Mouse (Mus musculus) midbrain, embryonic 12.5 days (tissue): ENCODE data around the gene Eri2. TPM values are rescaled to one million over a fixed set of nuclear protein-coding genes. Genes with fewer than 3 reads are reported as not detected.

Source experiments
- ATAC-seq: fragments of 200-750 bp; cut with Nextera tagmentation; 2 replicates; pipeline ENCODE4 v1.8.0; 2017; ENCODE audit warnings: low read depth, moderate TSS enrichment, moderate library complexity; ENCODE audit not compliant: low FRiP score
- H3K27ac ChIP-seq: fragments of 300-500 bp; sonication (generic); replicated peaks from 2 replicates; pipeline ENCODE4 v1.5.1; 2016; ENCODE audit warnings: mild to moderate bottlenecking
- H3K27me3 ChIP-seq: fragments of 300-500 bp; sonication (generic); 2 replicates; pipeline ENCODE4 v1.6.1; 2016; ENCODE audit warnings: mild to moderate bottlenecking
- H3K36me3 ChIP-seq: fragments of 300-500 bp; sonication (generic); 2 replicates; pipeline ENCODE4 v1.6.1; 2016
- H3K4me1 ChIP-seq: fragments of 300-500 bp; sonication (generic); 2 replicates; pipeline ENCODE4 v1.6.1; 2016
- H3K4me2 ChIP-seq: fragments of 300-500 bp; sonication (generic); replicated peaks from 2 replicates; pipeline ENCODE4 v1.6.1; 2016; ENCODE audit warnings: mild to moderate bottlenecking, moderate library complexity
- H3K4me3 ChIP-seq: fragments of 300-500 bp; sonication (generic); 2 replicates; pipeline ENCODE4 v1.5.1; 2016; ENCODE audit warnings: mild to moderate bottlenecking
- H3K9ac ChIP-seq: fragments of 300-500 bp; sonication (generic); replicated peaks from 2 replicates; pipeline ENCODE4 v1.6.1; 2016; ENCODE audit warnings: mild to moderate bottlenecking, moderate library complexity
- H3K9me3 ChIP-seq: fragments of 300-500 bp; sonication (generic); 2 replicates; pipeline ENCODE4 v1.6.1; 2016; ENCODE audit warnings: mild to moderate bottlenecking
- WGBS: fragments of 180-500 bp; shearing (Covaris S2); methylation state at CpG from one replicate; pipeline ENCODE4 v1.1.7; 2016; 5-methylcytosine and 5-hydroxymethylcytosine counted together
- polyA plus RNA-seq: library from polyadenylated mRNA; unstranded; fragments of >200 nt; fragmentation: Nextera tagmentation; extraction: Ambion mirVana; gene quantifications from 2 replicates; pipeline ENCODE4 v1.2.1, GENCODE M21; 2016

The Eri2 gene
- 32.9 and 36.6 TPM in 2 replicates for polyA plus RNA-seq

DNA sequence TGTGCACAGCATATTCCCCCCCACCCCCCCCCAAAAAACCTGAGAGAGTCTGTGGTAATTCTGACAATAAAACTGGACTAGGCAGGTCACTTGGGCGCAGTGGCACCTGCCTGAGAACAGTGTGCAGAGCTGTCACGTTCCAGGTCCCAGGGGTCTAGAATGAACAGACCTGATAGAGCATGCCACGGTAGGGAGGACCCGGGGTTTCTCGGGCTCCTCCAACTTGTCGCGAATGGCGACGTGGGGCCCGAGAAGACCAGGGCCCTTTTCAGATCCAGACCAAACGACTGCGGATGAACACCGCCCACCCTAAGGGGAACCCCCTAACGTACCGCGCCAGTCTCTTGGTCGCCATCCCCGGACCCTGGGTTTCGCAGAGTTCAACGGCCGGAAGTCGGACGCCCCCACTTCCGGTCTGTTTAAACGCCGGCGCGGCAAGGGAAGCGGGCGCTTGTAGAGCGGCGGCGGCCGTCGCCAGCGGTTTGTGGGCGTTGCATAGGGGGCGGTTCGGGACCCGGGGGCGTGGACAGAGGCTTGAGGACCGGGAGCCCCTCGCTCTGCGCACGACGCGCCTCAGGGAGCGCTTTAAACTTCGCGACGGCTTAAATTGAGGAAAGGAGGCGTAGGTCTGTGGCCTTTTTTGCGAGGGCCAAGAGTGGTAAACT, at the start of gene Eri2, which contains the start of gene Rexo5:
Gene Eri2, minus strand, starts transcription at position 473 of the 665 bp plus-strand sequence.
Gene Rexo5, plus strand, starts transcription at position 421 of the 665 bp plus-strand sequence.
- Histone ChIP-seq H3K4me3 (peak within 1 kb of the TSS; percentile 75), H3K27ac (peak within 1 kb of the TSS; percentile 79), H3K9ac (peak within 1 kb of the TSS; percentile 81), H3K4me2 (peak within 1 kb of the TSS; percentile 75), H3K9me3 (no peaks in the 10 kb centered on the region), H3K27me3 (no peaks in the 10 kb centered on the region), H3K4me1 (peaks cover 12% of the 10 kb centered on the region), H3K36me3 (peaks cover 19% of the 10 kb centered on the region)
- peak; percentile 99 for ATAC-seq
- WGBS = under 1% methylated on average over 53 of the region's 53 CpGs

DNA sequence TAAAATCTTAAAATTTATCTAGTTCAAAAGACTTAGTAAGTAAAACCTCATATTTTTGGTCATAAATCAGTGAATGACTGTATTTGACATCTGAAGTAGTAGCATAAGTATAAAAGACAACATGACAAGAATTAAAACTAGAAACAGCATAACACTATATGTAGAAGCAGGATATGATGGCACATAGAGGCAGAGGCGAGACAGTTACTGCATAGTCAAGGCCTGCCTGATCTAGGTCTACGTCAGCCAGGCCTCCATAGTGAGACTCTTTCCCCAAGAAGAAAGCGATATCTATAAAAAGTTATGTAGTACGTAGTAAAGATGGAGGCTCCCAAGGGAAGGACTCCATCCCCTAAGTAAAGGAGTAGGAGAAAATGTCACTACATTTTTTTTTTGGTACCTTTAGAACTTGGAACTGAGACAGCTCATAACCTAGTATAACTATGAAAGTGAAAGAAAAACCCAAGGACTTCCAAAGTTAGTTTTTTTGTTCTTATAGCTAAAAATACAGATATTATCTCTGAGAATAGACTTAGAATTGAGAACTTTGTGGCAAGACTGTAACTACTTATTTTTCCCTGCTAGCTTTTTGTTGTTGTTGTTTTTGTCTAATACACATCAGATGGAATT, 48.1 kb upstream of the Eri2 start:
- 96% methylated on average over 4 of the region's 4 CpGs for WGBS
- no peaks in the 10 kb centered on the region for H3K4me1 ChIP-seq
- H3K36me3 ChIP-seq = 0 out of 2 replicates have a peak, but pooled peaks cover 5% of the 10 kb centered on the region
- H3K4me2 ChIP-seq = no peak overlapping the region
- H3K27me3 ChIP-seq = no peaks in the 10 kb centered on the region
- H3K9me3 ChIP-seq = no peaks in the 10 kb centered on the region
- no peak for ATAC-seq
- H3K9ac ChIP-seq = no peak overlapping the region
- H3K27ac ChIP-seq = no peak overlapping the region
- no peak overlapping the region for H3K4me3 ChIP-seq

DNA sequence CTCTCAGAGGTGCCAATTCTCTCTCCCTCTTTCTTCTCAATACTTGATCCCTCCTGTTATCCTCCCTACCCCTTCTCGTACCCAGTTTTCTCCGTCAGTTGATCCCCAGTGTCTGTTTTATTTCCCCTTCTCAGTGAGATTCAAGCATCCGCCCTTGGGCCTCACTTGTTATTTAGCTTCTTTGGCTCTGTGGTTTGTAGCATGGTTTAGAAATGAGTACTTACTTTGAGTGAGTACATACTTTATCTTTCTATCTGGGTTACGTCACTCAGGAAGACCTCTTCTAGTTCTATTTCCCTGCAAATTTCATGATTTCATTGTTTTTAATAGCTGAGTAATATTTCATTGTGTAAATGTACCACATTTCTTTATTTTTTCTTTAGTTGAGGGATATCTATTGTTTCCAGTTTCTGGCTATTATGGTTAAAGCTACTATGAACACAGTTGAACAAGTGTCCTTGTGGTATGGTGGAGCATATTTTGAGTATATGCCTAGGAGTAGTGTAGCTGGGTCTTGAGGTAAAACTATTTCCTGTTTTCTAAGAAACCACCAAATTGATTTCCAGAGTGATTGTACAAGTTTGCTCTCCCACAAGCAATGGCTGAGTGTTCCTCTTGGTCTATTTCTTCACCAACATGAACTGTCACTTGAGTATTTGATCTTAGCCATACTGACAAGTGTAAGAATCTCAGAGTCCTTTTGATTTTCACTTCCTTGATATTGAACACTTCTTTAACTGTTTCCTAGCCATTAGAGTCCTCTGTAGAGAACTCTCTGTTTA, 42.3 kb upstream of the Eri2 start:
- no peaks in the 10 kb centered on the region for H3K27me3 ChIP-seq
- no peaks in the 10 kb centered on the region for H3K4me1 ChIP-seq
- no peak overlapping the region for H3K9ac ChIP-seq
- H3K4me3 ChIP-seq = no peak overlapping the region
- ATAC-seq = no peak
- H3K4me2 ChIP-seq = no peak overlapping the region
- H3K9me3 ChIP-seq = no peaks in the 10 kb centered on the region
- 95% methylated on average over 4 of the region's 4 CpGs for WGBS
- no peak overlapping the region for H3K27ac ChIP-seq
- H3K36me3 ChIP-seq = 0 out of 2 replicates have a peak, but pooled peaks cover 9% of the 10 kb centered on the region

DNA sequence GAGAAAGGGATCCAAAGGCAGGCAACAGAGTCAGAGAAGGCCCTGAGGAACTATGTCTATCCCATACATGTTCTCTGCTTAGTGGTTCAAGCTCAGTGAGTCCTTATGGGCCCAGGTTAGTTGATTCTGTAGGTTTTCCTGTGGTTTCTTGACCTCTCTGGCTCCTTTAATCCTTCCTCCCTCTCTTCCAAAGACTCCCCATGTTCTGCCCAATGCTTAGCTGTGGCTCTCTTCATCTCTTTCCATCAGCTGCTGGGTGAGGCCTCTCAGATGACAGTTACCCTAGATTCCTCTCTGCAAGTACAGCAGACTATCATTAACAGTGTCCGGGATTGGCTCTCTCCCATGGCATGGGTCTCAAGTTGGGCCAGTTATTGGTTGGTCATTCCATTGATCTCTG, 41.5 kb upstream of the Eri2 start:
- Histone ChIP-seq H3K9me3 (no peaks in the 10 kb centered on the region), H3K4me2 (no peak overlapping the region), H3K27me3 (no peaks in the 10 kb centered on the region), H3K9ac (no peak overlapping the region), H3K4me1 (no peaks in the 10 kb centered on the region), H3K27ac (no peak overlapping the region), H3K4me3 (no peak overlapping the region), H3K36me3 (0 out of 2 replicates have a peak, but pooled peaks cover 9% of the 10 kb centered on the region)
- no peak for ATAC-seq
- WGBS = 97% methylated on average over 1 of the region's 1 CpGs

DNA sequence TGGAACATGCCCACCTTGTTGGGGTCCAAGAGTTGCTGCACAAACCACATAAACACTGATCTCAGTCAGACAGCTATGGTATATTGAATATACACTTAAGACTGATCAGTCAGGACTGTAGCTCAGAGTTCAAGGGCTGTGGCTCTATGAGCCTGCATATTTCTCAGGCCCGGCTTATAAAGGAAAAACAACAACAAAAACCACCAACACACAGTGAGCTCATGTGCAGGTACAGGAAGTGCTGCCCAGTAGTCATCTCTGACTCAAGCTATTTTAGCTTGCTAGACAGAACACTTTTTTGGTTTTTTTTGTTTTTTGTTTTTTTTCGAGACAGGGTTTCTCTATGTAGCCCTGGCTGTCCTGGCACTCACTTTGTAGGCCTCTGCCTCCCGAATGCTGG, 14.9 kb upstream of the Eri2 start:
- no peak for ATAC-seq

DNA sequence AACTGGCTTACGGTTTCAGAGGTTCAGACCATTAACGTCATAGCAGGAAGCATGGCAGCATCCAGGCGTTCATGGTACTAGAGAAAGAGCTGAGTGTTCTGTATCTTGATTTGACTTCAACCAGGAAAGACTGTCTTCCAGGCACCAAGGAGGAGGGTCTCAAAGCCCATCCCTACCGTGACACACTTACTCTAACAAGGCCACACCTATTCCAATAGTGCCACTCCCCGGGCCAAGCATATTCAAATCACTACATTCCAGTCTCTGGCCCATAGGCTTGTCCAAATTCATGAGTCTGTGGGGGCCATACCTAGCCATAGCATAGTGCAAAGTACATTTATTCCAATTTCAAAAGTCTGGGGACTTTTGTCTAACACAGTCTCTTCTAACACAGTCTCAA, 13.5 kb upstream of the Eri2 start:
- no peak for ATAC-seq
- H3K27ac ChIP-seq = no peak overlapping the region

More for the DNA sequence above, 14.9 kb upstream of the Eri2 start:
- H3K27ac ChIP-seq = no peak overlapping the region
- H3K36me3 ChIP-seq = peaks cover 26% of the 10 kb centered on the region
- H3K27me3 ChIP-seq = no peaks in the 10 kb centered on the region
- WGBS = 90% methylated on average over 3 of the region's 3 CpGs
- no peak overlapping the region for H3K4me2 ChIP-seq
- no peak overlapping the region for H3K9ac ChIP-seq
- no peak overlapping the region for H3K4me3 ChIP-seq
- no peaks in the 10 kb centered on the region for H3K4me1 ChIP-seq
- no peaks in the 10 kb centered on the region for H3K9me3 ChIP-seq

DNA sequence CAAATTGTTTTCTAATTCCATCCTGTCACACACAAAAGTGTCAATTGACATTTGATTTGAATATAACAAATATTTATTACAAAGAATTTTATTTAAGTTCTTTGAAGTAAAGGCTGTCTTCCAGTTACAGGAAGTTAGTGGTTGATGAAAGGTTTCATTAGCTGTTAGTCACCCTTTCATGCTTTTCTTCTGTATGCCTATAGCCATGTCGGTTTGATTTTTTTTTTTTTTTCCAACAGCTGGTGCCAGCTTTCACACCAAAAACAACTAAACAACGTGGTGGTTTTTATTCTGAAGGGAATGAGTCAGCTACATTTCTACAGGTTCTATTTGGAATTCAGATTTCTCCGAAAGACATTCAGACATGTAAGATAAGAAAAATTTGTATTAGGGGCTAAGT, 7.1 kb upstream of the Eri2 start:
- ATAC-seq = no peak
- no peaks in the 10 kb centered on the region for H3K4me1 ChIP-seq
- WGBS = 95% methylated on average over 3 of the region's 3 CpGs
- H3K9ac ChIP-seq = no peak overlapping the region
- no peak overlapping the region for H3K27ac ChIP-seq
- H3K4me3 ChIP-seq = no peak overlapping the region
- no peaks in the 10 kb centered on the region for H3K9me3 ChIP-seq
- H3K4me2 ChIP-seq = no peak overlapping the region
- H3K27me3 ChIP-seq = no peaks in the 10 kb centered on the region
- peaks cover 7% of the 10 kb centered on the region; the same call in 1 of the 2 replicates for H3K36me3 ChIP-seq

More for the DNA sequence above, 13.5 kb upstream of the Eri2 start:
- Histone ChIP-seq H3K4me1 (no peaks in the 10 kb centered on the region), H3K9me3 (no peaks in the 10 kb centered on the region), H3K9ac (no peak overlapping the region), H3K4me2 (no peak overlapping the region), H3K36me3 (peaks cover 26% of the 10 kb centered on the region), H3K4me3 (no peak overlapping the region), H3K27me3 (no peaks in the 10 kb centered on the region)
- WGBS = 96% methylated on average over 5 of the region's 5 CpGs

DNA sequence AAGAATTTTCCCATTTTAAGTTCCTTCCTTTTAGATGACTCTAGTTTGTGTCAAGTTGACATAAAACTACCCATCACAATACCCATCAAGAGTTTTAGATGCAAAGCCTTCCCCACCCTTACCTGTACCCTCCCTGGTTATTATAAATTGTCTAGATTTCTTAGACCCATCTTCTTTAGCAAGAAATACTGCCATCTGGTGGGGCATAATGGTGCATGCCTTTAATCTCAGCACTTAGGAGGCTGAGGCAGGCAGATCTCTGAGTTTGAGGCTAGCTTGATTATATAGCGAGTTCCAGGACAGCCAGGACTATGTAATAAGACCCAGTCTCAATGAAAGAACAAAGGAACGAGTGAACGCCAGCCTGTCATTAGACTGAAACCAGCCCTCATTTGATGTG, 6.6 kb upstream of the Eri2 start:
- Histone ChIP-seq H3K9ac (no peak overlapping the region), H3K4me2 (no peak overlapping the region), H3K36me3 (peaks cover 7% of the 10 kb centered on the region; the same call in 1 of the 2 replicates), H3K27ac (no peak overlapping the region), H3K9me3 (no peaks in the 10 kb centered on the region), H3K4me1 (no peaks in the 10 kb centered on the region), H3K27me3 (no peaks in the 10 kb centered on the region), H3K4me3 (no peak overlapping the region)
- 95% methylated on average over 3 of the region's 3 CpGs for WGBS
- ATAC-seq = no peak

DNA sequence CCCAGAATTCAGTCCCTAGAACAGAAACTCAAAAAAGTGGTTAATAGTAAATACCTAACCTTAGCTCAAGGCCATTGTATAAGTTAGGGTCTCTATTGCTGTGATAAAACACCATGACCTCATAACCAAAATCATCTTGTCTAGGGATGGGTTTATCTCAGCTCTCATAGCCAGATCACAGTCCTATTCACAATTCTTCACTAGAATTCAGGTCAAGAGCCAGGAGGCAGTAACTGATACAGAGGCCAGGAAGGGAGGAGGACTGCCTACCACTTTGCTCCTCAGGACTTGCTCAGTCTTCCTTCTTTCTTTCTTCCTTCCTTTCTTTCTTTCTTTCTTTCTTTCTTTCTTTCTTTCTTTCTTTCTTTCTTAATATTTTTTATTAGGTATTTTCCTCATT, 1.5 kb upstream of the Eri2 start:
- ATAC-seq = no peak
- Histone ChIP-seq H3K9ac (peak overlapping the region; percentile 25; the same call in 1 of the 2 replicates), H3K9me3 (no peaks in the 10 kb centered on the region), H3K4me2 (peak overlapping the region; percentile 48), H3K27ac (no peak overlapping the region), H3K4me3 (peak overlapping the region; percentile 25), H3K27me3 (no peaks in the 10 kb centered on the region), H3K36me3 (peaks cover 14% of the 10 kb centered on the region; the same call in 1 of the 2 replicates), H3K4me1 (peaks cover 12% of the 10 kb centered on the region)

DNA sequence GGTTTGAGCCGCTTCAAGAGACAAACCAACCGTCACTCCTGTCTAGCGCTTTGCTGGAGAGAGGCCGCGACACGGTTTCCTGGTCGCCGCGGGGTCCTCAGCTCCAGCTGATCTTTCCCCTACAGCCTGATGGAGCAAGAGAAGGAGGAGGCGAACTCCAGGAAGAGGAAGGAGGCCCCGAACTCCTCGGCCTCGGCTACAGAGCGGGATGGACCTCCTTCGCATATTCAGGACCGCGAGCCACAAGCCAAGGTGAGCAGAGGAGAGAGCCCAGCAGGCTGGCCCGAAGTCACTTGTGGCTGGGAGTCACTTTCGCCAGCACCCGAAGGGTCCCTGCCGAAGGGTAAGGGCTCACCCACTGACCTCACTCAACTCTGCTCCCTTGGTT, 387 bp upstream of the Eri2 start:
- H3K4me3 ChIP-seq = peak overlapping the region; percentile 75
- peak overlapping the region; percentile 81 for H3K9ac ChIP-seq
- WGBS = under 1% methylated on average over 21 of the region's 21 CpGs
- H3K36me3 ChIP-seq = peaks cover 19% of the 10 kb centered on the region
- H3K27me3 ChIP-seq = no peaks in the 10 kb centered on the region
- peaks cover 12% of the 10 kb centered on the region for H3K4me1 ChIP-seq
- ATAC-seq = no peak; the same call in 1 of the 2 replicates
- no peaks in the 10 kb centered on the region for H3K9me3 ChIP-seq
- H3K4me2 ChIP-seq = peak overlapping the region; percentile 75
- peak overlapping the region; percentile 79 for H3K27ac ChIP-seq

DNA sequence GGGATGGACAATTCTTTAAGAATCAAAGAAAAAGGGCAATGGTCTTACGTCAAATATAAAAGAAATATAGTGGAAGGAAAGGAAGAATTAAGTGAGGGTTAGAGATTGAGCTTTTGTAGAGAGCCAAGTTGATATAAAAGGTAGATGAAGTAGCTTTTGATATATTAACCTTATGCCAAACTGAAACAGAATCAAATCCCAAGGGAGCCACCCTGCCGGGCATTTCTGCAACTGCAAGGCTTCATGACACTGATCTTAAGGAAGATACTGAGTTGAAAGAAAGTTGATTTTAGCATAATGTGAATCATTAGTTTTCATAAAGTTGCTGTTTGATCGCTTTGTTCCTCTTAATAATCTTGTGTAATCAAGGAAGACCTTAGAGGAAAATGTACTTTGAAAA, 4.8 kb downstream of the Eri2 start:
- H3K4me3 ChIP-seq = no peak overlapping the region
- no peaks in the 10 kb centered on the region for H3K27me3 ChIP-seq
- ATAC-seq = no peak
- H3K36me3 ChIP-seq = peaks cover 51% of the 10 kb centered on the region
- H3K9me3 ChIP-seq = no peaks in the 10 kb centered on the region
- no peak overlapping the region for H3K4me2 ChIP-seq
- H3K9ac ChIP-seq = no peak overlapping the region
- 93% methylated on average over 3 of the region's 3 CpGs for WGBS
- H3K4me1 ChIP-seq = peaks cover 6% of the 10 kb centered on the region; the same call in 1 of the 2 replicates
- H3K27ac ChIP-seq = no peak overlapping the region

DNA sequence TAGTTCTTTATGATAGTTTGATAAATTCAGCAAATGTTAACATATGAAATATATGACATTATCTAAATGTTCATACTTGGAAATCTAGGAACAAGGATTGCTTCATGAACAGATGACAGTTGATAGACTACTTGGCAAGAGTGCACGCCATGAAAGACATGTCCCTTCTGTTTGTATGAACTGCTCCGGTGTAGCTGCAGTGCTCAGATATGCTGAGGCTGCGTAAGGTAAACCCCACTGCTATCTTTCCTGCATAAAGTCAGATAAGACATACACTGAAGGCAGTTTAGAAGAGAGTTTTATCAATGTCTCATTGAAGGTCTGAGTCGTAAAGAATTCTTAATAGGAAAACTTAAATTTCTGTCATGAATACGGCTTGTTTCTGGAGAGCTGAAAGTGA, 8.9 kb downstream of the Eri2 start:
- Histone ChIP-seq H3K27ac (no peak overlapping the region), H3K27me3 (no peaks in the 10 kb centered on the region), H3K9ac (no peak overlapping the region), H3K9me3 (no peaks in the 10 kb centered on the region), H3K4me2 (no peak overlapping the region), H3K4me3 (no peak overlapping the region), H3K4me1 (no peaks in the 10 kb centered on the region), H3K36me3 (peaks cover 52% of the 10 kb centered on the region)
- ATAC-seq = no peak
- WGBS = 94% methylated on average over 5 of the region's 5 CpGs
